Mouse (Mus musculus): ENCODE results near the gene Denr.

Denr gene

DNA sequence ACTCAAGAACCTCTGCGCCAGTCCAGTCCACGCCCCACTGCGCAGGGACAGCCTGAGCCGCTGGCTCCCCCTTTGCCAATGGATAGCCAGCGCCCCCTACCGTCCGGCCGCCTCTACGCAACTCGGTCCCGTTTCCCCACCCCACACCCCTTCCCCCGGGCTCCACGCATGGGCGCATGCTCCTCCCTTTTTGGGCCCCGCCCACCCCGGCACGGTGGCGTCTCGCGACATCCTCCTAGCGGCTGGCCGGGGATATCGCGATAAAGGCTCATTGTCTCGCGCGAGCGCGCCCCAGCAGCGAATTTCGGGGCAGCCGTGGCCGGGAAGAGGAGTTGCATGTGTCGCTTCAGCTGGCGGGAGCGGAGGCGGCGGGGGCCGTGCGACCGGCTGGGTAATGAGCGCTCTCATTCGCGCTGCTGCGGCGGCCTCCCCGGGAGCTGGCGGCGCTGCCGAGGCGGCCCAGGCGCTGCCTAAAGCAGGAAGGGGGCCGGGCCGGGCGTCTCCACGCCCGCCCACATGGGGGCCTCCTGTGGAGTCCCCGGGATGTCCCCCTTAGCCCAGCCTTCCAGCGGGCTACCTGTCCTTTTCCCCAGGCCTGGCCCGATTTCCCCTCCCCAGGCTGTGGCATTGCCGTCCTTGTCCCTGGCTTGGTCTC, at the start of gene Denr:
Denr (plus strand) TSS at position 200 of the 655 bp plus-strand sequence.
- in situ Hi-C loops (cut with MboI; ENCODE audit: low pct_unique_long_range_greater_than_20kb in 1 of 2, low sequenced_read_pairs in 2 of 2, unreplicated experiment in 1 of 2), result no loop called here

DNA sequence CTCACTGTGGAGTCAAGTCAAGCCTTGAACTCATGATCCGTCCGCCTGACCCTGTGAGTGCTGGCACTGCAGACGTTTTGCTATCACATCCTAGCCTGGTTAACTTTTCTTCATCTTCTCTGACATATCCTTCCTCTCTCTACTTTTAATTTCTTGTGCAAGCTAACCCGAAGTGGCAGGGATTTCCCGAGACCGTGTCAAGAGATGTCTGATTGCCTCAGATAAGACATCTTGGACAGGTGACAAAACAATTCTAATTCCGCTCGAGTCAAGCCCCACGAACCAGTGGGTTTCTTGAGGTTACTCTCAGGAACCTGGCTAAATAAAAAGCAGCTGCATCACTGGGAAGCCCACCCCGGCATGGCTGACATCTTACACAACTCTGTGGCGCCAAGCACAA, 48.2 kb upstream of the Denr start:
- in situ Hi-C loops (cut with MboI; ENCODE audit: low pct_unique_long_range_greater_than_20kb in 1 of 2, low sequenced_read_pairs in 2 of 2, unreplicated experiment in 1 of 2), result no loop called here

DNA sequence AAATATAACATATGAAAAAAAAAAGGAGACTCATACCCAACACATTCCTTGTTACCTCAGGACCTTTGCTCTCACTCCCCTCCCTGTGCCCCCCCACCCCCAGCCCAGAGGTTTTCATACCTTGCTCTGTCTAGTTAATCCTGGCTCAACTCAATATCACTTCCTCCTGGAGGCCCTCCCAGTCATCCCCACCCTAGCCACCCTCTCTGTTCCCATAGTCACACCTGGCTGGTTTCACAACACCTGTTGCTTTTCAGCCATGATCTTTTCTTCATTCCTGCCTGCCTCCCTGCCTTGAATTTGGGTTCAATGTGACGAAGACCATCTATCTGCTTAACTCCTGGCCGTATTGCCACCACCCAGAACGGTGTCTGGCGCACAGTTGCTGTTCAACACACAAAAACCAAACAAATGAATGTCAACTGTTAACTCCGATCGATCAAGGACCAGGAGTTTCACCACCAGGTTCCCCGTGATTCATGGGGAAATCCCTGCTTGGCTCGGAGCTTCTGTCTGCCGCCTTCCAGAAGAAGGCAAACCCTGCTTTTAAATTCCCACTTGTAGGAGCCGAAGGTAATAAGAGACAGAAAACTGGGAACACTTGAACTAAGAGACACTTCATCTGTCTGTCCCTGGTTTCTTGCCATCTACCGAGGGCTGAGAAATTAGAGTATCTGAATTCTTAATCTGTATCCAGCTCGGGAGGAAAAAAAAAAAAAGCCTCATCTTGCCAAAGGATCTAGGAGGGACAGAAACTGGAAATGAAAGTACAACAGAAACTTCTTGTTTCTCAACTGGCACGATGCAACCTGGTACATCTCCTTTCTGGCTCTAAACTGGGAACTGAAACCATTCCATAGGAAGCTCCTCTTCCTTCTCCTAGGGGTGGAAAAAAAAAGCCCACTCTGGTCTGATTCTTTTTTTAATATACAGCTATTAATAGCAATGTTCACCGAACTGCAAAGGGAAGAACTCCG, 44.3 kb upstream of the Denr start:
- in situ Hi-C loops (cut with MboI; ENCODE audit: low pct_unique_long_range_greater_than_20kb in 1 of 2, low sequenced_read_pairs in 2 of 2, unreplicated experiment in 1 of 2), result no loop called here

- in situ Hi-C loops (cut with MboI; ENCODE audit: low pct_unique_long_range_greater_than_20kb in 1 of 2, low sequenced_read_pairs in 2 of 2, unreplicated experiment in 1 of 2), result no loop called here
Measured at GRCm38 (mm10) chr5:123863934-123864333, 43.0 kb upstream of the Denr start.

DNA sequence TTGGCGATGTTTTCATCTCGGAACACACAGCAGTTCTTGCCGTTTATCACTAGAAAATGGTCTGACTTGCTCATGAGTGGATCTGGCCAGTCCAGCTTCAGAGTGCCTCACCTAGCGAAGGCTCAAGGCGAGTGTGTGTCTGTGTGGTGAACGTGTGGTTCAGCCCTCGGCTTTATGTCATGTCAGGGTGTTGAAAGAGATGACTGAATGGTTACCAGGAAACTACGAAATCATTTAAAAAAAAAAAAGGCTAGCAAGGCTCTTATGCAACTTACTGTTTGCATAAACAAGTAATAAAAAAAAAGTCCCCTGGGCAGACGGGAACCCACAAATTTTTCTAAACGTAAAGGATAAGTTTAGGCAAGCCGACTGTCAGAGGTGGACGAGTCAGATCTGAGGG, 41.6 kb upstream of the Denr start, which contains the start of gene Hcar2:
Hcar2 (minus strand) TSS at position 135 of the 400 bp plus-strand sequence.
- in situ Hi-C loops (cut with MboI; ENCODE audit: low pct_unique_long_range_greater_than_20kb in 1 of 2, low sequenced_read_pairs in 2 of 2, unreplicated experiment in 1 of 2), result no loop called here

GRCm38 (mm10) chr5:123866457-123866856, 40.5 kb upstream of the Denr start:
- in situ Hi-C loops (cut with MboI; ENCODE audit: low pct_unique_long_range_greater_than_20kb in 1 of 2, low sequenced_read_pairs in 2 of 2, unreplicated experiment in 1 of 2), result no loop called here

DNA sequence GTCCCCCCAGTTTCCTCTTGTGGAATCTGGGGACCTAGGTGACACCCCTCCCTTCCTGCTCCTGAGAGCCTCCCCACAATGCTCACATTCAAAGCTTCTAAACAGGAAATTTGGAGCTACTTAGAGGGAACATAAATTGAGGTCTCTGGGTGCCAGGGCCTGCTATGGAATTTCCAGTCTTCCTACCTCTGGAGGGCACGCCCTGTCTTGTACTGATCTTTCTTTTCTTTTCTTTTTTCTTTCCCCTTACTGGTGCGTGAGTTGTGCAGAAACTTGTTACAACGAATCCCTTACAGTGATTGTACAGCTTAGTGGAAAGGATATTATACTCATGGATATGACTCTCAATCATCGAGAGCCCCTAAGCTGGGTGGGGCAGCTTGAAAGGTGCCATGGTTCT, 37.4 kb upstream of the Denr start:
- in situ Hi-C loops (cut with MboI; ENCODE audit: low pct_unique_long_range_greater_than_20kb in 1 of 2, low sequenced_read_pairs in 2 of 2, unreplicated experiment in 1 of 2), result no loop called here

GRCm38 (mm10) chr5:123874177-123874576, 32.8 kb upstream of the Denr start:
- in situ Hi-C loops (cut with MboI; ENCODE audit: low pct_unique_long_range_greater_than_20kb in 1 of 2, low sequenced_read_pairs in 2 of 2, unreplicated experiment in 1 of 2), result no loop called here

GRCm38 (mm10) chr5:123878056-123878455, 28.9 kb upstream of the Denr start:
- in situ Hi-C loops (cut with MboI; ENCODE audit: low pct_unique_long_range_greater_than_20kb in 1 of 2, low sequenced_read_pairs in 2 of 2, unreplicated experiment in 1 of 2), result no loop called here

GRCm38 (mm10) chr5:123879928-123880327, 27.0 kb upstream of the Denr start, which contains the start of gene Hcar1:
Gene Hcar1 (minus strand): TSS chr5:123880020.
- in situ Hi-C loops (cut with MboI; ENCODE audit: low pct_unique_long_range_greater_than_20kb in 1 of 2, low sequenced_read_pairs in 2 of 2, unreplicated experiment in 1 of 2), result no loop called here

- in situ Hi-C loops (cut with MboI; ENCODE audit: low pct_unique_long_range_greater_than_20kb in 1 of 2, low sequenced_read_pairs in 2 of 2, unreplicated experiment in 1 of 2), result no loop called here
Measured at GRCm38 (mm10) chr5:123880778-123881177, 26.2 kb upstream of the Denr start.

- in situ Hi-C loops (cut with MboI; ENCODE audit: low pct_unique_long_range_greater_than_20kb in 1 of 2, low sequenced_read_pairs in 2 of 2, unreplicated experiment in 1 of 2), result no loop called here
Measured at GRCm38 (mm10) chr5:123883891-123884290, 23.1 kb upstream of the Denr start.

- in situ Hi-C loops (cut with MboI; ENCODE audit: low pct_unique_long_range_greater_than_20kb in 1 of 2, low sequenced_read_pairs in 2 of 2, unreplicated experiment in 1 of 2), result no loop called here
Measured at GRCm38 (mm10) chr5:123884332-123884731, 22.6 kb upstream of the Denr start.

- in situ Hi-C loops (cut with MboI; ENCODE audit: low pct_unique_long_range_greater_than_20kb in 1 of 2, low sequenced_read_pairs in 2 of 2, unreplicated experiment in 1 of 2), result no loop called here
Measured at GRCm38 (mm10) chr5:123886365-123886764, 20.6 kb upstream of the Denr start.

DNA sequence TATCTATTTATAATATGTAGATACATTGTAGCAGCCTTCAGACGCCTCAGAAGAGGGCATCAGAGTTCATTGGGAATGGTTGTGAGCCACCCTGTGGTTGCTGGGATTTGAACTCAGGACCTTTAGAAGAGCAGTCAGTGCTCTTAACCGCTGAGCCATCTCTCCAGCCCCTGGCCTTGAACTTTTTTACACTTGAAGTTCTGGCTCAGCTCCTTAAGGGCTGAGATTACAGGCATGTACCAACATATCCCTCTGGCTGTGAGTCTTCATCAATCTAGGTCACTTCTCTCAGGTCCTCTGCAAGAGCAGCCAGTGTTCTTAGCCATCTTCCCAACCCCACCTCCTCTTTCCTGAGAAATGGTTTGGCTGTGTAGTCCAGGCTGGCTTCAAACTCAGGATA, 16.7 kb upstream of the Denr start:
- in situ Hi-C loops (cut with MboI; ENCODE audit: low pct_unique_long_range_greater_than_20kb in 1 of 2, low sequenced_read_pairs in 2 of 2, unreplicated experiment in 1 of 2), result no loop called here

- in situ Hi-C loops (cut with MboI; ENCODE audit: low pct_unique_long_range_greater_than_20kb in 1 of 2, low sequenced_read_pairs in 2 of 2, unreplicated experiment in 1 of 2), result no loop called here
Measured at GRCm38 (mm10) chr5:123890987-123891386, 16.0 kb upstream of the Denr start.

DNA sequence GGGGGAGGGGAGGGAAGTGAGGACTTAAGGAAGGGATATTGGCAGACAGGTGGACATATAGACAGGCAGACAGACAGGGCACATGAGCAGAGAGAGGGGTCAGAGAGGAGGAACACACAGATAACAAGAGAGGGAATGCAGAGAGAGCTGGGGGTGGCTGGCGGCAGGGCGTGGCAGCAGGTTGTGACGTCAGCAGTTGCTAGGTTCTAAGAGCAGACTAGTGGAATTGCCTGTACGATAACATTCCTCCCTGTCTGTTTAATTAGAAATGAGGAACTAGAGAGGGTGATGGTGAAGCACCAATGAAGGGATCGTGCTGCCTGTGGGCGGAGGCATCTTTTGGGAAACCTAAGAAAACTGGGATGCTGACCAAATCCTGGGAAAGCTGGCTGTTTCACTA, 15.3 kb upstream of the Denr start:
- in situ Hi-C loops (cut with MboI; ENCODE audit: low pct_unique_long_range_greater_than_20kb in 1 of 2, low sequenced_read_pairs in 2 of 2, unreplicated experiment in 1 of 2), result no loop called here

DNA sequence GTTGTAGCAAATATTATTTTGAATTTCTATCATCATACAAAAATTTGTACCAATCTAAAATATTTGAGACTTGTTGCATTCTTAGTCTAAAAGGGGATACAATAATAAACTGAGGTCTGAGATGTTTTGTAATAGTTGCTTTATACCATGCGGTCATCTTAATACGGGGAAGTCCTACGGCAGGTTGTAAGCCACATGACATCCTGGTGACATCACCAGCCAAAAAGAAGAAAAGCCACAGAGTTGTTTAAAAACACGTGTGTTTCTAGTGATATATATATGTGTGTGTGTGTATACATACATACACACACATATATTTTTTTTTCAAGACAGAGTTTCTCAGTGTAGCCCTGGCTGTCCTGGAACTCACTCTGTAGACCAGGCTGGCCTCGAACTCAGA, 13.5 kb upstream of the Denr start:
- in situ Hi-C loops (cut with MboI; ENCODE audit: low pct_unique_long_range_greater_than_20kb in 1 of 2, low sequenced_read_pairs in 2 of 2, unreplicated experiment in 1 of 2), result no loop called here

DNA sequence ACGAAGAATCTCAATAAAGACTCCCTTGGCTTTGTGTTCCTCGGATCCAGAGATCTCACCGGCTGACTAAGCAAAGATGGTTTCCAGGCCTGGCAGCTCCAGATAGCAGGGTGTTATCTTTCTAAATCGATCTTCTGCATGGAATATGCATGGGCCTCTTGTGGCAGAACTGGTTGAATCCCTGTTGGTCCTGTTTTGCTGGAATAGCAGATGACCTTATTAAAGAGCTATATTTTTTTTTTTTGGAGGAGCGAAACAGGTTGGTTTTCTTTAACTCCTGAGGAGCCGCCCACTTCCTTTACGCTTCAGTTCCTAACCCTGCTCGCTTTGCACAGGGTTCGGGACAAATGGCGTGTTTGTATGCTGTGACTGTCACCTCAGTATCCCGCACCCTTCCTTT, 10.6 kb upstream of the Denr start:
- in situ Hi-C loops (cut with MboI; ENCODE audit: low pct_unique_long_range_greater_than_20kb in 1 of 2, low sequenced_read_pairs in 2 of 2, unreplicated experiment in 1 of 2), result no loop called here

GRCm38 (mm10) chr5:123897352-123897751, 9.6 kb upstream of the Denr start:
- in situ Hi-C loops (cut with MboI; ENCODE audit: low pct_unique_long_range_greater_than_20kb in 1 of 2, low sequenced_read_pairs in 2 of 2, unreplicated experiment in 1 of 2), result no loop called here
